Mouse (Mus musculus) kidney, adult 9 months (tissue): Measurements from ENCODE around the gene Tex2.
"Not testable (repeated sequence)": the region's sequence is repeated elsewhere in the genome, so short reads cannot be mapped to it uniquely, and the experiment has no call there.

Source experiments
- DNase-seq: peaks from one replicate; pipeline ENCODE4 v3.0.0; 2022

Tex2 gene

DNA sequence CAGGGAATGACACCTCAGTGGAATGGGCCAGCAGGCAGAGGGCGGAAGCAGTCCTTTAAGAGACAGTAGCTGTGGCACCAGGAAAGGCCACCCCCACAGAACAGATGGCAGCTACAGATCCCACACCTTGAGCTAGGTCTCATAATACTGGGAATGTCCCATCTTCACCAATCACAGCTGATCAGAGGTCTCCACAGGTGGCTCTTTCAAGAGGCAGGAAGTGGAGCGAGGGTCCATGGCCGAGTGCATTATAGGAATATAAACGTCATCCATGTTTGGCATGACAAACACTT lies 109.9 kb downstream of the Tex2 start:
- DNase-seq, result no peak

DNA sequence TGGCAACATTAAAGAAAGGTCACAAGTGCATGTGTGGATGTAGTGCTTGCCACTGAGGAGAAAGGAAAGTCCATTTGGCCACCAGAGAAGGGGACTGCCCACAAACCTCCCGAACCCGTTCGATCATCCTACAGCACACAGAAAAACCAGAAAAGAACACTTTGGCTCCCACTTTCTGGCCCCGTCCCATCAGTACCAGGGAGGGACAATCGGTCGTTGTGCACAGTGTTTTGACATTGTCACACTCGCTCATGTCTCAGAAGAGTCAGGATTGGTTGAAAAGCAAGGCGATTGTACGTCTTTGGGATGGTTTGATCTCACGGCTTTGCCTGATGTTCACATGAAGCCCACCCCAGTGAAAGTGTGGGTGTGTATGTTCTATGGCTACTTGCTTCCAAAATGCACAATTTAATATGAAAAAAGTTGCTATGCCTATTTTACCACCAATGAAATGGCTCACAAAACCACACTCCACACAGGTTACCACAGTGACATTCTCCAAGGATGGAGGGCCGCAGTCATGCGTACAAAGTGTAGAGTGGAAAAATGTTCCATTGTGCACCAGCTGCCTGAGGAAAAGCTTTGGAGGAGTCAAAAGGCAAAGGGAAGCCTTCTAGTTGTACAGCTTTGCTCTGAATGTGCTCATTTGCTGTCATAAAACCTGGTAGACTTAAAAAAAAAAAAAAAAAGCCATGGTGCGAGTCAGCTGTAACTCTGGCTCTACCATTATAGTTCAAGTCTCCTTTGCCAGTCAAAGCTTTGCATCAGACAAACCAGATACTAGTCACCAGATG lies 110.4 kb downstream of the Tex2 start:
- DNase-seq, result no peak

DNA sequence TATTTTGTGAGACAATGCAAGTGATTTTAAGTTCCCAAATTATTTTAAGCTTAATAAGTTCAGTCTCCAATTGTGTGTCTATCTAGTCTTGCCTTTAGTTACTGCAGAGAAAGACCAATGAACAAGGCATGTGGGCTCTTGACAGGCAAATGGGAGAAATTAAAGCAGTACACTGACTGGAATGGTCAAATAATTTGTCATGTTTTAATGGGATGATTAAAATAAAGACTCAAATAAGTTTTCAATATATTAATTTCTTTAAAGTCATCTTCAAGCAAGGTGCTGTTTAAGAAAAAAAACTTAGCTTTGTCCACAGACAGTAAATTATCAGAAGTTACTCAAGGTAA lies 111.1 kb downstream of the Tex2 start:
- no peak for DNase-seq

DNA sequence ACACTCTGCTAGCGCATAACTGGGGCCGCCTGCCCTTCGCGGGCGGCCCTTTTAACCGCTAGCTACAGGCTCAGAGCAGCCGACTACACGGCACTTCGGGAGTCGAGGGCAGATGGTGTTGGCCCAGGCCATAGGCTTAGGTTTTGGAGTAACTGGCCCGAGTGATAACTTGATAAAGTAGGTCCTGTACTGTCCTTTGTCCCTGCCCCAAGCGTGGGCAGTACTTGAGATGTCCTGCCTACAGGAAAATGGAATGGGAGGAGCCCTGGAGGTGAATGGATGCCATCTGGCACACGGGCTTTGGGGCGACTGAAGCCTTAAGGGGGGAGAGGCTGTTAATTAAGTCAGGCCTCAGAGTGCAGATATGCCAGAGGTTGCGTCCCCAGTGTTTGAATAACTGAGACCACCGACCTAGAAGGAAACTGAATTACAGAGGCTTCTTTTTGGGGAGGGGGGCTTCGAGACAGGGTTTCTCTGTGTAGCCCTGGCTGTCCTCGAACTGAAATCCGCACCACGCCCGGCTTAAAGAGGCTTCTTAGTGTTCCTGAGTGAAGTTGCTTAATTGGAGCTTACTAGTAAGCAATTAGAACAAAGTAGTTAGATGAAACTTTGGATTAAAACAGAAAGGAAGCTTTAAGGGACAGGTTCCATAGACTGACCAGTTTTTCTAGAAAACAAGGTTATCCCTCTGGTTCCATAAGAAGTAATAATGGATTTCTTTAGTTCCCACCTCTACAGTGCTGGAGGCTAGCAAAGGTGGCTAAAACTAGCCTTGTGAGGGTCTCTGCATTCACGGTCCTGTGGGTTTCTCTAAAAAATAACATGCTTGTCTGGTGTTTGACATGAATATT lies 111.7 kb downstream of the Tex2 start:
- DNase-seq, result peak; percentile 83

DNA sequence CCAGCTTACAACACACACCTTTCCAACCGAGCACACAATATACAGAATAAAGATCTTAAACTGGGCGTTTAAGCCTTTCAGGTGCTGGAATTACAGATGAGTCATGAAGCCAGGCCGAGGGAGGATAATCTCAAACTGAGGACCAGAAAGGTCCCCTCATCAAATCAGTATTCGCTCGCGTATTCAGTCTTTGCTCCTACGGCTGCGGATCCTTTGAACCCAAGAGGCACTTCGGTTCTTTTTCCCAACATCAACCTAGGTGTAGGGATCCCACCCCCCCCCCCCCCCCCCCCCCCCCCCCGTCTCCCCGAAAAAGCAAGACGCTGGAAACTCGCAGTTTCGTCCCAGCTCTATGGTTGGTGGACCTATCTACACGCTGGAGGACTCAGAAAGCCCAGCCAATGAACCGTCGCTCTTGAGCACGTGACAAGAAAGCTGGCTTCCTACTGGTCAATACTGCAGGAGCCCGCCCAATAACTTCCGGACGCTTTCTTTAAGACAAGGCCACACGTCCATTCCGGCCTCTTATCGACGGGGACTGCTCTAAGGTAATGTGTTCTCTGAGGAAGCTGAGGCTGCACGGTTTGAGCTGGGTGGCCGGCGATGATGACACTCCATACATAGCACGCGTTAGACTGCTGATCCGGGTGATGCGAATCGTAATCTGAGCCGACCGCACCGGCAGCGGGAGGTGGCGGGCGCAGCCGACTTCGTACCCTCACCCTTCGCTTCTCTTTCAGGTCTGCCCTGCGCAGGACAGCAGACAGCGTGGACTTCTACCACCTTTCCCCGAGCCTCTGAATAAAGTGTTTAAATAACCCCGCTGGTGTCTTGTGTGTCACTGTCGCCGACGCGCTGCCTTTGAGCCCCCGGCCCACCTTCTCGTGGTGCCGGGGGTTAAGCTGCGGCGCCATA lies 112.6 kb downstream of the Tex2 start:
- DNase-seq, result peak; percentile 99

DNA sequence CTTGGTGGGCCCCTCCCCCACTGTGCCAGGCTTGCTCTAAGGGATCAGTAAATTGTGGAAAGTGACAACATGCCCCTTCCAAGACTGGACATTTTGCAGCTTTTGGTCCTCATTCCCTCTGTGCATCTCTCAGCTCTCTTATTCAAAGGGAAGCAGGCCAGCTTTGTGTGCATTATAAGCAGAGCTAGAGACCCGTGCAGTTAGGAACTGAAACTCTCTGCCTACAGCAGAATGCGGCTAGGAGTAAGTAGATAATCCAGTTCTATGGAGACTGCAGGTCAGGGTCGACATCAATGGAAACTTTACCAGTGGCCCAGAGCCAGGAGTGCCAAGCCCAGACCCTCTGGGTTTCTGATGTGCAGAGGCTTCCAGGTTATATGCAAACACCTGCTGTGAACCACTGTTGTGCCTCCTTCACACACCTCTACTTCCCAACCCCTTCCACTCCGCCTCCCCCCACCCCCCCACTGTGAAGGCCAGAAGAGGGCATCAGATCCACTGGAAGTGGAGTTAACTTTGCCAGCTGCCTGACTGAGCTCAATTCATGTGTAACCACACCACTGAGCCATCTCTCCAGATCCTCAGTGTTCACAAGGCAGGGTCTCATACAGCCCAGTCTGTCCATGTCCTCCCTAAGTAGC lies 114.4 kb downstream of the Tex2 start:
- no peak for DNase-seq

DNA sequence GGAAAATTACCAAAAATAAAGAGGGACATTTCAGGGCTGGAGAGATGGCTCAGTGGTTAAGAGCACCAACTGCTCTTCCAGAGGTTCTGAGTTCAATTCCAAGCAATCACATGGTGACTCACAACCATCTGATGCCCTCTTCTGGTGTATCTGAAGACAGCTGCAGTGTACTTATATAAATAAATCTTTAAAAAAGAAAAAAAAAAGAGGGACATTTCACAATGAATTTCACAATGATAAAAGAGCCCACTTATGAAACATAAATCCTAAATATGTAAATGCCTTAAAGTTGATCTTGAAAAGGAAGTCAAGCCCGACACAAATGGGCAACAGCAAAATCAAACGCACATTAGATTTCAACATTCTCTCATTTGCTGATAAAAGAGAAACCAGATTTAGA lies 115.3 kb downstream of the Tex2 start:
- no peak for DNase-seq

DNA sequence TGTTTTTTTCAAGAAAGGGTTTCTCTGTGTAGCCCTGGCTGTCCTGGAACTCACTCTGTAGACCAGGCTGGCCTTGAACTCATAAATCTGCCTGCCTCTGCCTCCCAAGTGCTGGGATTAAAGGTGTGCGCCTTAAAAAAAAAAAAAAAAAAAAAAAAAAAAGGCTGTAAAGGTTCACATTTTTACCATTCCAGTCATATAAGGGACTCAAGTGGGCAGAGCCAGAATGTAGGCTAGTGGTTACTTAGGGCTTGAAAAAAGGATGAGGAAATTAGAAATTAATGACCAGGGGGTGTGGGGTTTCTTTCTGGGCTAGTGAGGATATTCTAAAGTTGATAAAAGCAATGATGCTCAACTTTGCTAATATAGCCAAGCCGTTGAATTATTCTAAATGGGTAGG lies 116.2 kb downstream of the Tex2 start:
- DNase-seq, result not testable (repeated sequence)

DNA sequence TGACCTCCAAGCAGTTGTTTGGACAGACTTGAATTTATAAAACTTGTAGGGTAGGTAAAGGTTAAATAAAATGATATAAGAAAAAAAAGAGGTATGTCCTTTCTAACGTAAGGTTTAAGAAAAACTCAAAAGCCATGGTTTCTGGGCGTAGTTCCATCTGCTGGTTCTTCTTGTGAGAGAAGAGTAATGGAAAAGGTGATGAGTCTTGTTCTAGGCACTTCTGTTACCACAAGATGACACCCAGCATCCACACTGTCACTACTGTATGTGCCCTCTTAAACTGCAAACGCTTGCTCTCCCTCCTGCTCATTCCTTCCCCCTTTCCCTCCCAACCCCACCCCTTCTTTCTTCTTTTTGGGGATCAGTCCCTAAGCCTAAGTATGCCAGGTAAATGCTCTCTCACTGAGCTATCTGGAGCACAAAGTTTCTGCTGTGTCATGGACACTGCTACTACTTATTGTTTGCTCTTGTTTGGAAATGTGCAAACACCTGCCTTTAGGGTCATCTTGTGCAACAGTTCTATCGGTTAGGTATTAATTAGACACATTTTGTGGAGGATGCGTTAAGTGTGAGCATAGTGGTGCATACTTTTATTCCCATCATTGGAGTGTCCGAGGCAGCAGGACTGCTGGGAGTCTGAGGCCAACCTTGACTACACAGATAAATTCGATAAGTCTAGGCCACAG lies 120.1 kb downstream of the Tex2 start:
- DNase-seq, result no peak

DNA sequence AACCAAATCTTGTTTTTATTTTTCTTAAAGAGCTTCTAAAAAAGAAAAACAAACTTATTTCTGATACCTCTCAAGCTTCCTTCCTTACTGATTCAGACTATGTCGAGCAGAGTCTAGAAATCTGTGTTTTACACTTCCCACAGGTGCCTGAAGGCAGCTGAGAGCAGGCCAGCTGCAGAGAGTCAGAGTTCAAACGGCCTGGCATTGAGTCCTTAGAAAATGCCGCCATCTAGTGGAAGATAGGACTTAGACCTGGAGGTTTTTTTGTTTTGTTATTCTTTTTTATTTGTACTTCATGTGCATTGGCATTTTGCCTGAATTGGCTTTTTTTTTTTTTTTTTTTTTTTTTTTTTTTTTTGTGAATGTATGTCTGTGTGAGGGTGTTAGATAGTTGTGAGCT lies 121.8 kb downstream of the Tex2 start:
- peak; percentile 87 for DNase-seq

DNA sequence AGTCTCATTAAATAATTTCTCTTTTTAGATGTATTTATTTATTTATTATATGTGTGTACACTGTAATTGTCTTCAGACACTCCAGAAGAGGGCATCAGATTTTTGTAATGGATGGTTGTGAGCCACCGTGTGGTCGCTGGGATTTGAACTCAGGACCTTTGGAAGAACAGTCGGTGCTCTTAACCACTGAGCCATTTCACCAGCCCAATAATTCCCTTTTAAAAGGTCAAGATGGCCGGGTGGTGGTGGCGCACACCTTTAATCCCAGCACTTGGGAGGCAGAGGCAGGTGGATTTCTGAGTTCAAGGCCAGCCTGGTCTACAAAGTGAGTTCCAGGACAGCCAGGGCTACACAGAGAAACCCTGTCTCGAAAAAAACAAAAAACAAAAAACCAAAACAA lies 122.6 kb downstream of the Tex2 start:
- not testable (repeated sequence) for DNase-seq

DNA sequence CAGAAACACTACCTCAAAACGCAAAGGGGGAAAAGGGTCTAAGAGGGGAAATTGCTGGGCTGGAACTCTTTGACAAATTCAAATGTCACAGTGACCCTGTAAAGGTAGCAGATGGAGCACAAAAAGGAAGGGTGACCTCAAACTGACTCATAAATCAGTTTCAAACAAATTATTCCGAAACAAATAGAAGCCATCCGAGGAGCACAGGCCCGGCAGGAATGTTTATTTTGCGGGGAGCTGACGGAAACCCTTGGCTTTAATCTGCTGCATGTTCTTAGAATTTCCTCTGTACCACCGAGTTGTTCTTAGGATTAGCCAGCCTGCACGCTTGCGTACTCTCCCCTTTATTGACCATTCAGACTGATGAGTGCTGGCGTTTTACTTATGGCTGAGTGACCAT lies 123.2 kb downstream of the Tex2 start:
- DNase-seq, result no peak

DNA sequence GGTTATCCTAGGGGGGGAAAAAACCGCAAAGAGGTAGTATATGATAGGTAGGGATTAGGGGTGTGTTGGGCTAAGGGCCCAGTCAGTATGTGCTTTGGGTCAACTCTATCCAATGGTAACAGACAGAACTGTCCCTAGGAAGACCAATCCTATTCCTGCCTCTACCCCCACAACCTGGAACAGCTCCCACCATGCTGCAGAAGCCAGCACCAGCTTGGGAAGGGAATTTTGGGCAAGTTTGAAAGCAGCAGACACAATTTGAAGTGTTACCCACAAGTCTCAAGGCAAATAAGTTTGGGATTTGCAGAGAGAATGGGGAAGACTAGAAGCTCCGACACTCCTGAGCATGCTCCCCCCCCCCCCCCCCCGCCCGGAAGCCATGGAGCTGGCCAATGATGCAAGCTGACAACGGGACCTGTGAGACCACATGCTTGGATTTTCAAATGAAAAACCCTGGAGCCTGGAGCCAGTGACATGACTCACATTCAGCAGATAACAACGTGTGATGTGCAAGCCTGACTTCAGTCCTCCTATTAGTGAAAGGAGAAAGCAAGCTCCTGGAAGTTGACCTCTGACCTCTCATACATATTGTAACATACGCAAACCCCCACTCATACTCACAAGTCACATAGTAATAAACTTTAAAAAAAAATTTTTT lies 124.1 kb downstream of the Tex2 start:
- no peak for DNase-seq

DNA sequence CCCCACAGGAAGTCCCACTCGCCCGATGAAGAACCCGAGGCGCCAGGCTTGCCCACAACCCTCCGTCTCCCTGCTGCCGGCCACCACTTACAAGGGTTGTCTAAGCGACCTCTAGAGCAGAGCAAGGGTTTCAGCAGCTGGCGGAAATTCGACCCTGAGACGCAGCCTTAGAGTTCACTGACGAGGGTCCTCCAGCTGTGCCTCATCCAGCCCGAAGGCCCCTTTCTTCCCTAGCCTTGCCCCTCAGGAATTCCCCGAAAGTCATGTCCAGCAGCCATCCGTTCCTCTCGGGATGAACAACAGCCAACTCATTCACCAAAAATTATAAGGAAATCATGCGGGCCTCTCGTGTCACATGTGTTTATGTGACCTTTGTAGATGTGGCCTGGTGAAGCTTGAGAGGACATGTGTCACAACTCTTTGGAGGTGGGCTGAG lies 125.1 kb downstream of the Tex2 start:
- no peak for DNase-seq

DNA sequence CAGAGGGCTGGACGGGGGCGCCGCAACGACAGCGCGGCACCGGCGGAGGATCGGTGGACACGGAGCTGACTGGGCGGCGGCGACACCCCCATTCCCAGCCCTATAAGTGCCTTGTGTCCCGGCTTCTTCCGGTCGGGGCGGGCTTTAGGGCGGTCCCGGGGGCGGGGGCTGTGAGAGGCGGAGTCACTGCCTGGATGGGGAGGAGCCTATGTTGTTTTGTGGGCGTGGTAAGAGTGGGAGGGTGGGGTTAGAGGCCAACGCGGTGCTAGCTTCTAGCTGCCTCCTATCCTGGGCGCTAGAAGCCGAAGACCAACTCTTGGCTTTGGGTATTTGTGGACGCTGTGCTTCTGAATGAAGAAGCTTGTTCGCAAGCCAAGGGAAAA lies 125.5 kb downstream of the Tex2 start, which contains the start of gene Ern1:
Gene Ern1 (minus strand): TSS at position 120 of the 383 bp plus-strand sequence.
- peak; percentile 96 for DNase-seq

DNA sequence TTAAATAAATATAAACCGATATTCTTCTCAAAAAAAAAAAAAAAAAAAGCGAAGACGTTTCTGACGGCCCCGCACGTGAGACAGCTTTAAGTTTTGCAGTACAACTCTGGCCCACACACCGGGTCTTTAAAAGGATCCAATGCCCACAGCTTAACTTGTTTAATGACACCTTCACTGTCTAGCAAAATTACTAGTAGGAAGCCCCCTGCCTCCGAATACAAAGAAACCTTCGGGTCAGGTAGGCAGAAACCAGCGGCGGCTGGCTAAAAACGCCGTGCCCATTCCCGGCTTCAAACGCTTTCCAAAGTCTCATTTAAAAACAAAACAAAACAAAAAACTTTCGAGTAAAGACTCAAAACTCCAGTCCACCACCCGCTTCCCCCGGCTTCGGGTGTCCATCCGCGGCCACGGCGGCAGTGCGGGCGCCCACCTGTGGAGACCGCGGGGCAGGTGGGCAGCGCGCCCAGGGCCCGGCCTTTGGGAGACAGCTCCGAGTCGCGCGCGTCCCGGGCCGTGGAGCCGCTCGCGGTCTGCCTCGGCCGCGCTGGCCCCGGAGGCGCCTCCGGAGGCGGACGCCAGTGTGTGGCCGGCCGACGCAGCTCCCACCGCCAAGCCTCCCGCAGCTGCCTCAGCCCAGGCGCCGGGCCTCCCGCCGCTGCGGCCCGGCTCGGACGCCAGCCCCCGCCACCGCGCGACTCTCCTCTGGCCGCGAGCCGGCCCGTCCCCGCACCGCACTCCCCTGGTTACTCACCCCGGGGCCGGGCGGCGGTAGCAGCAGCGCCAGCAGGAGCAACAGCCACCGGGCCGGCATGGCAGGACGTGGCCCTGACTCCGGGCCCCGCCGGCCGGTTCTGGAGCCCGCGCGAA lies 126.1 kb downstream of the Tex2 start:
- DNase-seq, result peak; percentile 52

DNA sequence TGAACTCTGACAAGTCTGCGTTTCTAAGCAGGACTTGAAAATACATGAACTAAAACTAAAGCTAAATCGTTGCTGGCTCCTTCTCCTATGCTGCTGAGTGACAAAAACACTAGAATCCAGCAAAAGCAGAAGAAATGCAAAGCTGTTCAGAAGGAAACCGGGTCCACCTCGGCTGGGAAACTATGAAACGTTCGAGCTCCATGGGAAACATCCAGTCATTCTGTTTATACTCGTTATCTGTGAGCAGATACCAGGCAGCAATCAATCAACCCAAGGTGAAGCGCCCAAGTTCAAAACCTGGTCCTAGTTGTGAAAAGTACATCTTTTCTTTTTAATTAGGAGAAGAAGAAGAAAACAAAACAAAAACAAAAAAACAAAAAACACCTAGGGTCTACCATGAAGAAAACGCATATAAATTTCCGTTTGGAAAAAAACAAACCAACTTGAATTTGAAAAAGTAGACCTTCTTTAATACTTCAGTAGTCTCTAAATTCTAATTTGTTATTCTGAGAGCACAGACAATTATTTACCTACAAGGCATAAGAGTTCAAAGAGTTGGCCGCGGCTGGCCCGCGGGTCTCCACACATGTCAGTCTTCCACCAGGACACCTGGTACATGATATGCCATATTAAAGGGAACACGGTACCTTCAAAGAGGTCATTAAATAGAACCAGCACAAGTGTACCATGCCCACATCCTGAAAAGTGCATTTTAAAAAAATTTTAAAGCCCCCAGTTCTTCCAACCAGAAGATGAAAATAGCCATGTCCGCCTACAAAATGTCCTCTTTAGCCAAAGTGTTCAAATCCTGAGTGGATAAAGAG lies 127.0 kb downstream of the Tex2 start:
- no peak for DNase-seq

DNA sequence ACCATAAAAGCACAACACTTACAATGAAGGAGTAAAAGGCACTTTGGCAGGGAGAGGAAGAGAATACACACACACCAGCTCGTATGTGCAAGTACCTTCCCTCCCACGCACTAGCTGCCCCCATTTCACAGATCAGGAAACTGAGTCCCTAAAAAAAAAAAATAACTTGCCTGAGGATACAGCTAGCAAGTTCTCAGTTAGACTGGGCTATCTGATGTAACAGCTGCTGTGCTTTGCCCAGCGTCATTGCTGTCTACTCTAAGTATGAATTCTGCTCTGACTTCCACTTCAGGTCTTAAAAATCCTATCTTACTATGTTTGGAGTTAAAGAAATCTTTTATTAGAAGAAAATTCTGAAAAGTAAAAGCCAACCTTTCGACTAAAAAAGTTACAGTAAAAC lies 127.6 kb downstream of the Tex2 start:
- DNase-seq, result no peak

DNA sequence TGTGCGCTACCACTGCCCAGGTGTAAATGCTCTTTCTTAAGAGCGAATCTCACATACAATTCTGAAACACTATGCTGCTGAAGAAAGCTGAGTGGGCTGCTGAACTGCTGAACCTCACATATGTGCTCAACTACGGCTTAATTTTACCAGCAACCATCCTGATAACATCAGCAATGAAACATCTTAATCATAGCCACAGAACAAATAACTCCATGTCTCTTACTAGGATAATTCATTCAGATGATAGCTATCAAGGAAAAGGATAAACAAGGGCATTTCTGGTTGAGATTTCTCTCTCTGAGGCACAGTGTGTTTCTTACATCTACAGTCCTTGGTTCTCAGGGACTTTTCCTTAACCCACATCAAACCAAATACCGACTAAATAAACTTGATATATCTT lies 128.3 kb downstream of the Tex2 start:
- no peak for DNase-seq

DNA sequence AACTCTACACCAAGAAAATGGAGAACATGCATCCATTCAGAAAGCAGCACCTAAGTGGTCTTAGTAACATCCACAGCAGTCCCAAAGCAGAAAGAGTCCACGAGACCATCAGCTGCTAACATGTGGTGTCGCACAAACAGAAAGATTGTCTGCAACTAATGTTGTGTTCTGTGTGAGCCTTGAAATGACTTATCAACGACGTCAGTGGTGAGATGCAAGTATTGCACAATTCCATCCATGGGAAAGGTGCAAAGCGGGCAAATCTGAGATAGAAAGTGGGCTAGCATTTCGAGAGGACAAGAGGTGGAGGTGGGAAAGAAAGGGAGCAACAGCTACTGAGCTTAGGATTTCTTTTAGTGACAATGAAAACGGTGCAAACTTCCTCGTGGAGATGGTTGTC lies 130.4 kb downstream of the Tex2 start:
- no peak for DNase-seq
